Mouse (Mus musculus) sigmoid colon, adult 10 weeks (tissue): ENCODE data around the gene Olfr128. TPM values are rescaled to one million over a fixed set of nuclear protein-coding genes. Genes with fewer than 3 reads are reported as not detected.

Source experiments
- polyA plus RNA-seq: library from polyadenylated mRNA; stranded (reverse); fragments of 350-450 nt; fragmentation: Illumina TruSeq; extraction: RNeasy Lipid Tissue Mini Kit (QIAGEN cat#74804); gene quantifications from one replicate; pipeline ENCODE4 v1.2.3, GENCODE M21; 2014; ENCODE audit warnings: low read depth, low replicate concordance

Olfr128 gene
- not detected for polyA plus RNA-seq

DNA sequence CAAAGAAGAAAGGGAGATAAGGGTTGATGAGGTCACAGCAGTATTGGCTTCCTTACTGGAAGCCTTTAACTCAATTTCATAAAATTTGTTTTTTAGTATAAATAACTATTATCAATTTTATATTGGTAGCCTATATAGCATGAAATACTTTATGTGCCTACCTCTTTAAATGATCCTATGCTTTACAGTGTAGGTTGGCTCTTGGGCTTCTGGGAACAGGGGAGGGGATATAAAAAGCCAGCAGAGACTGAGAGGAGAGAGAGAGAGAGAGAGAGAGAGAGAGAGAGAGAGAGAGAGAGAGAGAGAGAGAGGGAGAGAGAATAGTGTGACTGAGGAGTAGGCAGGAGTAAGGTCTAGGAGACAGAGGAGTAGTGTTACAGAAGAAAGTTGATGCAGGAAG is at the start of gene Olfr128:
TSS of gene Olfr128 (plus strand) at position 301 of the 400 bp plus-strand sequence.

DNA sequence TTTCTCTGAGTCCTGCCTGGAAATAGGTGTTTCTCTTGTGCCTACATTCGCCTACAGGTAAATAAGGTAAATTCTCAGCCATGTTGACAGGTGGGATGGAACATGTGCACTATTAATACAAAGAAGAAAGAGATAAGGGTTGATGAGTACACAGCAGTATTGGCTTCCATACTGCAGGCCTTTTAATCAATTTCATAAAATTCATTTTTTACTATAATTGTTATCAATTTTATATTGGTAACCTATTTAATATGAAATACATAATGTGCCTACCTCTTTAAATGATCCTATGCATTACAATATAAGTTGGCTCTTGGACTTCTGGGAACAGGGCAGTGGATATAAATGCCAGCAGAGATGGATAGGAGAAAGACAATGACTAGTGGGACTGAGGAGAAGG is 20.2 kb upstream of the Olfr128 start, which contains the start of gene Olfr127:
TSS of gene Olfr127 (plus strand) at position 301 of the 400 bp plus-strand sequence.

DNA sequence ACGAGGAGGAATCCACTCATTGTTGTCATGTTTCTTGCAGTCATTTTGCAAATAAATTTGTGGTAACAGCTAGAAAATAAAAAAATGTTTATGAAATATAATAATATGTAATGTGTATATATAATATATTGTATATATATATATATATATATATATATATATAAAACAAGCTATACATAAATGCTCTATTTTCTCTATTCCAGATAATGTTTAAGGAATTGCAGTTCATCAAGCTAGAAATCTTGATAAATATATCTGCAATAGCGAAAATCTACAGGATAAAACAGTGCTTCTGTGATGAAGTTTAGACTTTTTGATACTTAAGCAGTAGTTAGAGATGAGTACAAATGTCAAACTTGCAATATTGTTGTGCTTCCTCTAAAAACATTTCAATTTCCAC is 32.6 kb downstream of the Olfr128 start, which contains the start of gene Olfr761:
TSS of gene Olfr761 (minus strand) at position 101 of the 400 bp plus-strand sequence.

Other genes with a start within 250 kb of the Olfr128 start
- not detected for gene Olfr119, start 224.0 kb upstream of the Olfr128 start, polyA plus RNA-seq
- not detected for gene Olfr120, start 198.7 kb upstream of the Olfr128 start, polyA plus RNA-seq
- not detected for gene Olfr121, start 171.7 kb upstream of the Olfr128 start, polyA plus RNA-seq
- not detected for gene Olfr122, start 151.9 kb upstream of the Olfr128 start, polyA plus RNA-seq
- not detected for gene Olfr123, start 127.0 kb upstream of the Olfr128 start, polyA plus RNA-seq
- not detected for gene Olfr124, start 120.7 kb upstream of the Olfr128 start, polyA plus RNA-seq
- not detected for gene Olfr125, start 87.6 kb upstream of the Olfr128 start, polyA plus RNA-seq
- not detected for gene Olfr126, start 73.1 kb upstream of the Olfr128 start, polyA plus RNA-seq
- not detected for gene Olfr127, start 20.1 kb upstream of the Olfr128 start, polyA plus RNA-seq
- gene Olfr761, start 32.5 kb downstream of the Olfr128 start, polyA plus RNA-seq: not detected
- gene Olfr129, start 139.5 kb downstream of the Olfr128 start, polyA plus RNA-seq: not detected
- not detected for gene Olfr130, start 143.4 kb downstream of the Olfr128 start, polyA plus RNA-seq
- not detected for gene Olfr131, start 168.1 kb downstream of the Olfr128 start, polyA plus RNA-seq
- gene Olfr132, start 214.0 kb downstream of the Olfr128 start, polyA plus RNA-seq: not detected
- not detected for gene Olfr133, start 224.7 kb downstream of the Olfr128 start, polyA plus RNA-seq